Mouse (Mus musculus) heart, postnatal 0 days (tissue): ENCODE measurements around the gene Nt5c2. TPM values are rescaled to one million over a fixed set of nuclear protein-coding genes. Genes with fewer than 3 reads are reported as not detected.

Source experiments
- ATAC-seq: fragments of 200-750 bp; cut with Nextera tagmentation; 2 replicates; pipeline ENCODE4 v1.8.0; 2017; ENCODE audit warnings: low read depth, moderate number of reproducible peaks, moderate library complexity; ENCODE audit not compliant: insufficient read depth
- DNase-seq: peaks from one replicate; pipeline ENCODE4 v3.0.0-alpha.2; 2016; ENCODE audit warnings: low spot score
- H3K27ac ChIP-seq: fragments of 300-500 bp; sonication (generic); 2 replicates; pipeline ENCODE4 v1.5.1; 2014; ENCODE audit warnings: low read depth, mild to moderate bottlenecking
- H3K27me3 ChIP-seq: fragments of 300-500 bp; sonication (generic); 2 replicates; pipeline ENCODE4 v1.6.1; 2014; ENCODE audit warnings: low read length, mixed read lengths; ENCODE audit not compliant: control insufficient read depth, insufficient read depth
- H3K36me3 ChIP-seq: fragments of 300-500 bp; sonication (generic); replicated peaks from 2 replicates; pipeline ENCODE4 v1.6.1; 2014; ENCODE audit warnings: low read length, mixed read lengths; ENCODE audit not compliant: control insufficient read depth, insufficient read depth
- H3K4me1 ChIP-seq: fragments of 300-500 bp; sonication (generic); 2 replicates; pipeline ENCODE4 v1.6.1; 2014; ENCODE audit warnings: antibody characterized with exemption; ENCODE audit not compliant: control insufficient read depth, insufficient read depth
- H3K4me2 ChIP-seq: fragments of 300-500 bp; sonication (generic); 2 replicates; pipeline ENCODE4 v1.6.1; 2014; ENCODE audit warnings: low read depth, mild to moderate bottlenecking, low read length, moderate library complexity
- H3K4me3 ChIP-seq: fragments of 300-500 bp; sonication (generic); 2 replicates; pipeline ENCODE4 v1.5.1; 2014; ENCODE audit warnings: low read depth, low read length
- H3K9ac ChIP-seq: fragments of 300-500 bp; sonication (generic); replicated peaks from 2 replicates; pipeline ENCODE4 v1.6.1; 2014; ENCODE audit warnings: low read depth, low read length, mixed read lengths
- H3K9me3 ChIP-seq: fragments of 300-500 bp; sonication (generic); replicated peaks from 2 replicates; pipeline ENCODE4 v1.6.1; 2016; ENCODE audit warnings: low read length; ENCODE audit not compliant: control insufficient read depth
- CTCF ChIP-seq: IDR thresholded peaks from 2 replicates; pipeline ENCODE4 v1.5.1; 2016; ENCODE audit warnings: antibody characterized with exemption, control low read depth, low read depth
- EP300 ChIP-seq: IDR thresholded peaks from 2 replicates; pipeline ENCODE4 v1.6.1; 2016; ENCODE audit warnings: antibody characterized with exemption, low read depth
- WGBS: fragments of 180-500 bp; shearing (Covaris S2); extraction: QIAGEN DNeasy Blood & Tissue Kit; methylation state at CpG from one replicate; pipeline ENCODE4 v1.1.7; 2014; 5-methylcytosine and 5-hydroxymethylcytosine counted together
- polyA plus RNA-seq: library from polyadenylated mRNA; unstranded; fragments of >200 nt; fragmentation: Nextera tagmentation; extraction: Ambion mirVana; gene quantifications from 2 replicates; pipeline ENCODE4 v1.2.1, GENCODE M21; 2015
- total RNA-seq: library from RNA; depleted of rRNA; stranded (reverse); fragments of >200 nt; gene quantifications from 2 replicates; pipeline ENCODE4 v1.2.3, GENCODE M21; 2014; ENCODE audit warnings: low replicate concordance

Gene Nt5c2
- total and polyA plus RNA-seq, 2 experiments from 2014 or later = 33.9 to 111 TPM

DNA sequence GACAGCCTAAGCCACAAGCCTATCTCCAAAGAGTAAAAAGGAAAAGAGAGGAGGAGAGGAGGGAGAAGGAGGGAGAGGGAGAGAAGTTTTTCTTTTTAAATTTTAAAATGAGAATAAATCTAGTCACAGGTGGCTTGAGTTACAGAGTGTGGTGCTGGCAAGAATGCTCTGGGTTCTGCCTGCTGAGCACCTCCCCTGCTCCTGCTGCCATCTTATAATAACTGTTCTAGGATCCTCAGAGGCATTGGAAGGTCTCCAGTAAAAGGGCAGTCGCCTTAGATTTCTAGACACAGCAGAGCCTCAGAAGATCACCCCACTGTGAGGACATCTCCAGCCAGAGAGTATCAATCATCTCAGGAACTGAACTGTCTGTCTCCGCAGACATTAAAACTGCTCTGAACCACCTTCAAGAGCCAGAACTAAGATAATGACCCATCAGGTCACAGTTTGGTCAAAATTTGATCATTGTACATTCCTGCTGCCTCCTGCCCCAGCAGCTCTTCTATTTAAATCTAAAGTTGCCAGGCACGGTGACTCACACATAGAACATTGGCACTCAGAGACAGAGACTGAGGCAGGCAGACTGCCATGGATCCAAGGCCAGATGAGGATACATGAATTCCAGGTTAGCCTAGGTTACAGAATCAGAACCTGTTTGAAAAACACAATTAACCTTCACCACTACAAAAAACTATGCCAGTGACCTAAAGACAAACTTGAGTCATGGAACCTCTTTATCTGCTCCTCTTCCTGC is 25.9 kb upstream of the Nt5c2 start:
- peaks cover 17% of the 10 kb centered on the region for H3K36me3 ChIP-seq
- DNase-seq (no peak), ATAC-seq (no peak)
- H3K9ac ChIP-seq = no peak overlapping the region
- 70% methylated on average over 3 of the region's 3 CpGs for WGBS
- no peaks in the 10 kb centered on the region for H3K9me3 ChIP-seq
- no peak overlapping the region for H3K4me3 ChIP-seq
- no peak overlapping the region for H3K27ac ChIP-seq
- no peak for TF ChIP-seq EP300
- TF ChIP-seq CTCF = no peak
- no peak overlapping the region for H3K4me2 ChIP-seq
- H3K4me1 ChIP-seq = no peaks in the 10 kb centered on the region
- H3K27me3 ChIP-seq = no peaks in the 10 kb centered on the region

DNA sequence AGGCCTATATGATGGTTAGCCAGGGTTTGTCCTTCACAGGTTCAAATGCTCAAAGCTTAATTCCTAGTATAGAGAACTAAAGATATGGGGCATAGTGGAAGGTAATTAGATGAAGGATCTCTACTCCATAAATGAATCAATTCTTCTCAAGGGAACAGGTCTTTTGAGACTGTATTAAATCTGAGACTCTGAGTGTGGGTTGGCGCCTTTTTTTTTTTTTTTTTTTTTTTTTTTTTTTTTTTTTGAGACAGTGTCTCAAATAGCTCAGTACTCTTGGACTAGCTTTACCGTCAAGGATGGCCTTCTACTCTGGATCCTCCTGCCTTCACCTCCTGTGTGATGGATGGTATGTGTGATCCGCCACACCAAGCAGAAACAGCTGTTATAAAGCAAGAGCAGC is 21.6 kb upstream of the Nt5c2 start:
- Histone ChIP-seq H3K9ac (no peak overlapping the region), H3K9me3 (no peaks in the 10 kb centered on the region), H3K27me3 (no peaks in the 10 kb centered on the region), H3K4me1 (no peaks in the 10 kb centered on the region), H3K27ac (no peak overlapping the region), H3K4me2 (no peak overlapping the region), H3K36me3 (peaks cover 20% of the 10 kb centered on the region), H3K4me3 (no peak overlapping the region)
- 90% methylated on average over 3 of the region's 3 CpGs for WGBS
- TF ChIP-seq EP300 (no peak), CTCF (no peak)
- DNase-seq = no peak
- ATAC-seq = no peak

DNA sequence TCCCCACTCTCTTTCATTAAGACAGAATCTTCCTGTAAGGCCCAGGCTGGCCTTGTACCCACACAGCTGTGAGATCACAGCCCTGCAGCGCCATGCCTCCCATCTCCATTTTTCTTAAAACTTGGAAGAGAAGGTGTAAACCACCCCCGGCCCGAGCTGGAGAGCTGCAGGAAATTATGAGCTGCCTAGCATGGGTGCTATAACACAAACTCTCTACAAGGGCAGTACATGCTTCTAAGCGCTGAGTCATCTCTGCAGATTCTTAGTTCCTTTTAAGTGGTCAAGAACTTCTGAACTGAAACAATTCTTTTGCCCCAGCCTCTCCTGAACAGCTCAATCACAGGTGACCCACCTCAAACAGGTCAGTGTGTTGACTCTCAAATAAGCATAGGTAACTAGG is 20.0 kb upstream of the Nt5c2 start:
- no peak overlapping the region for H3K27ac ChIP-seq
- H3K27me3 ChIP-seq = no peaks in the 10 kb centered on the region
- no peak for DNase-seq
- no peak overlapping the region for H3K9ac ChIP-seq
- H3K36me3 ChIP-seq = peaks cover 19% of the 10 kb centered on the region
- WGBS = 84% methylated on average over 4 of the region's 4 CpGs
- no peaks in the 10 kb centered on the region for H3K4me1 ChIP-seq
- TF ChIP-seq EP300 = no peak
- no peak for TF ChIP-seq CTCF
- H3K4me3 ChIP-seq = no peak overlapping the region
- H3K4me2 ChIP-seq = no peak overlapping the region
- no peak for ATAC-seq
- no peaks in the 10 kb centered on the region for H3K9me3 ChIP-seq

DNA sequence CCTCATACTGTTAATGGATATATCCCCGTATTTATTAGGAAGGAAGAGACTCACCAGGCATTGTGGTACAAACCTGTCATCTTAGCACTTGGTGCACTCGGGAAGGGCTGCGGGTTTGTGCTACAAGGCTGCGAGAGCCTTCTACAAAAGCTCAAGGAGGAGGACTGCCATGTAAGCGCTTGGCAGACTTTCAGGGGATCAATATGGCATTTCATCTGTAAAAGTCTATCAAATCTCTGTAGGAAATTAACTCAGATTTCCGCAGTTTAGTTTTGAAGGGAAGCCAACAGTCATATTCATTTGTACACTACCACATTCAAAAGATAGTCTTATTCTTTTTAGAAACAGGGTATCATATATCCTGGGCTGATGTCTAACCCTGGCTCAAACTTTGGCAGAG is 16.8 kb upstream of the Nt5c2 start:
- TF ChIP-seq CTCF = no peak
- no peak for TF ChIP-seq EP300
- Histone ChIP-seq H3K36me3 (peaks cover 8% of the 10 kb centered on the region), H3K4me1 (no peaks in the 10 kb centered on the region), H3K4me3 (no peak overlapping the region), H3K4me2 (no peak overlapping the region), H3K9me3 (no peaks in the 10 kb centered on the region), H3K9ac (no peak overlapping the region), H3K27ac (no peak overlapping the region), H3K27me3 (no peaks in the 10 kb centered on the region)
- no peak for DNase-seq
- WGBS = 91% methylated on average over 6 of the region's 6 CpGs
- no peak for ATAC-seq

DNA sequence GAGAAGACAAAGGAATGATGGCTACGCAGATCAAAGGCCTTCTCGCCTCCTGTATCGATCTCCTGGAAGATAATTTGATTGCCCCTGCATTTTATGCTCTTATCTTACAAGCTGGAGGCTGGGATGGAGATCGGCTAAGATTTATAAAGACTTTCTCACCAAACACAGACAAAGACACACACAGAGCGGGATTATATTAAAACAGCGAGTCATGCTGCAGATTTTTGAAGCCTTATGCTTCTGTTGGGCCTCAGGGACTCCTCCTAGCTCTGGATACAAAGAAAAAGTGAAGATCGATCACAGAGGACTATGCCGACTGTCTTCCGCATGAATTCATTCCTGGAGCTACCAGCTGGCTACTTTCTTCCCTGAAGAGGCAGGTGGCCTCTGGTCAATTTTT is 14.8 kb upstream of the Nt5c2 start:
- Histone ChIP-seq H3K4me2 (no peak overlapping the region), H3K9ac (no peak overlapping the region), H3K9me3 (no peaks in the 10 kb centered on the region), H3K36me3 (peaks cover 8% of the 10 kb centered on the region; the same call in 1 of the 2 replicates), H3K4me1 (no peaks in the 10 kb centered on the region), H3K4me3 (no peak overlapping the region), H3K27me3 (no peaks in the 10 kb centered on the region), H3K27ac (no peak overlapping the region)
- DNase-seq (no peak), ATAC-seq (no peak)
- no peak for TF ChIP-seq CTCF
- 79% methylated on average over 9 of the region's 9 CpGs for WGBS

DNA sequence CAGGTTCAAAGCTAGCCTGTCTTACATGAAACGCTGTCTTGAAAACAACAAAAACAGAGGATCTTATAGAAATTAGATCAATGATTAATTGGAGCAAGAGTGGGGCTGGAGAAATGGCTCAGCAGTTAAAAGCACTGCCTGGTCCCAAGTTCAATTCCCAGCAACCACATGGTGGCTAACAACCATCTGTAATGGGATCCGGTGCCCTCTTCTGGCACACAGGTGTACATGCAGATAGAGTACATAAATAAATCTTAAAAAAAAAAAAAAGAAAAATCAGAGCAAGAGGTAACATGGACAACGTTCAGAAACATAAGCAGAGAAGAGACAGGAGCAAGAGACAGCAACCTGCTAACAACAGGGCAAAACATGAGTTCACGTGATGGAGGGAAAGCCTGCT is 11.6 kb upstream of the Nt5c2 start:
- 87% methylated on average over 4 of the region's 4 CpGs for WGBS
- no peak overlapping the region for H3K4me3 ChIP-seq
- H3K4me2 ChIP-seq = no peak overlapping the region
- TF ChIP-seq EP300 = no peak
- TF ChIP-seq CTCF = no peak
- no peaks in the 10 kb centered on the region for H3K27me3 ChIP-seq
- no peaks in the 10 kb centered on the region for H3K36me3 ChIP-seq
- H3K4me1 ChIP-seq = no peaks in the 10 kb centered on the region
- no peaks in the 10 kb centered on the region for H3K9me3 ChIP-seq
- ATAC-seq (no peak), DNase-seq (no peak)
- no peak overlapping the region for H3K27ac ChIP-seq
- no peak overlapping the region for H3K9ac ChIP-seq
